Mouse (Mus musculus) heart, adult 2 months (tissue): ENCODE data around the gene Dtymk.

Experiments
- CTCF ChIP-seq: fragments of 200-600 bp; IDR thresholded peaks from 2 replicates; pipeline ENCODE4 v1.8.1; 2022; ENCODE audit warnings: antibody characterized with exemption, mild to moderate bottlenecking, moderate library complexity
- POLR2A ChIP-seq: fragments of 200-500 bp; IDR thresholded peaks from 2 replicates; pipeline ENCODE4 v1.6.1; 2011; ENCODE audit warnings: mild to moderate bottlenecking, low read depth, low read length, control low read depth; ENCODE audit not compliant: insufficient read depth

GRCm38 (mm10) chr1:93800670-93801503 lies 847 bp downstream of the Dtymk start:
- no peak for TF ChIP-seq CTCF
- TF ChIP-seq POLR2A, result no peak
